In the genomic region with DNA sequence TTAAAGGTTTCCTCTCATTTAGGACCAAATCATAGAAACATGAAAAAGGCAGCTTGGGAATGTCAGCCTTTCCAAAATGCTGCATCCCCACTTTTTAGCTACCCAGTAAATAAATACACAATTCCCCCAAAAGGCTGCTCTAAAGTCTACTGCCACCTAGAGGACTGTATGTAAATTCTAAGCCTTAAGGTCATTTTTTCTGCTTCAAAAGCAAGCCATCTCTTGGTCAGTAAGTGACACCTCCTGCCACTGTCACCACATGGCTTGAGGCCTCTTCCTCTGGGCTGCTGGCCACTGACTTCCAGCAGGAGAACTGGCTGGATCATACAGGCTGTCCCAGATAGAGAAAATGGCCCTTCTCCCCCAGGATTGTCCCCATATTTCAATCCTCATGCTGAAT, we compare ENCODE assay signal across 13 mouse cellular contexts. TPM values are rescaled to one million over a fixed set of nuclear protein-coding genes. Genes with fewer than 3 reads are reported as not detected.
A peak's percentile ranks its signal among the peaks of the same experiment; 100 is the strongest.
DNase-seq lines count a peak whose midpoint lies in the region; ATAC-seq and TF ChIP-seq lines count a peak whose summit lies in the region.
"Had no signal": no experiment of that assay in that cellular context is flagged by ENCODE, and none has a peak within 500 bp of the region (broad histone marks: within the 10 kb centered on the region; RNA-seq: fewer than 3 reads in every experiment).

No protein-coding gene starts in this region.

- ATAC-seq in granulocyte monocyte progenitor cell, adult 5-6 weeks (replicated peaks; ENCODE audit: poor library complexity, severe bottlenecking) = no peak

- no peak overlapping the region for H3K4me3 ChIP-seq in gastrocnemius, adult 2 months
- H3K4me3 ChIP-seq: neural tube, embryonic 13.5 days had no signal

- DNase-seq in gastrocnemius, adult 2 months = no peak
- no peak for DNase-seq in gastrocnemius, adult 18-20 months (ENCODE audit: low spot score)
- DNase-seq in lung, postnatal 10 days = peak; percentile 43
- no peak for DNase-seq in lung, postnatal 36 days
- DNase-seq in adipocyte (ENCODE audit: low spot score) = peak; percentile 24
- peak; percentile 35 for DNase-seq in retina, postnatal 1 day
- DNase-seq in heart, postnatal 14 days = no peak
- DNase-seq: gastrocnemius, postnatal 10 days; heart, postnatal 10 days; spleen, adult 18-20 months had no signal

- H3K27ac ChIP-seq in gastrocnemius, adult 2 months = no peak overlapping the region
- H3K27ac ChIP-seq: neural tube, embryonic 13.5 days had no signal

- peak; percentile 56 for TF ChIP-seq CTCF in gastrocnemius, adult 2 months (IDR thresholded peaks at IDR 0.05)

- intact Hi-C loops in gastrocnemius, adult 2 months (cut with DNase I) = loop anchor here (10.0 kb wide), 1 partner anchor 183 kb away; no protein-coding TSS in a partner anchor
- intact Hi-C loops in heart, postnatal 14 days (cut with DNase I) = loop anchor here (5.0 kb wide), 2 partner anchors 46 to 671 kb away; no protein-coding TSS in a partner anchor

RNA-seq across cellular contexts. Expression of a gene that starts 50.9 kb away (rescaled TPM):
- not detected for total RNA-seq in gastrocnemius, adult 2 months (2021)
- total RNA-seq in gastrocnemius, adult 18-20 months (2021) = not detected
- total RNA-seq in granulocyte monocyte progenitor cell, adult 5-6 weeks (2014; fragmentation: Nextera tagmentation) = not detected in 2 replicates
- total RNA-seq in granulocyte monocyte progenitor cell, adult 5-6 weeks (2017) = not detected in 2 replicates
- not detected for total RNA-seq in heart, postnatal 14 days (2021)
- total RNA-seq: gastrocnemius, postnatal 10 days; heart, postnatal 10 days; left cerebral cortex, postnatal 25 days had no signal

Comparison
In these comparisons a context has a peak if more than half of its experiments do, and no peak if none do; other contexts are left out.
1. DNase-seq: peak in lung, postnatal 10 days (single experiment), adipocyte (single experiment) and retina, postnatal 1 day (single experiment); none in gastrocnemius, adult 2 months (single experiment), gastrocnemius, adult 18-20 months (single experiment), lung, postnatal 36 days (single experiment) and heart, postnatal 14 days (0 of 2).